Mouse (Mus musculus): ENCODE measurements around the gene Rrp8.

The Rrp8 gene

GRCm38 (mm10) chr7:105690875-105691274 lies 46.3 kb downstream of the Rrp8 start:
- no peak for DNase-seq

GRCm38 (mm10) chr7:105685541-105686197 lies 51.5 kb downstream of the Rrp8 start:
- DNase-seq = no peak
